Mouse (Mus musculus) bone marrow, adult 2 months (tissue): ENCODE results near the gene Ctnna2.

Experiments used
- CTCF ChIP-seq: fragments of 200-500 bp; IDR thresholded peaks from 2 replicates; pipeline ENCODE4 v1.5.1; 2011; ENCODE audit warnings: low read length, control low read depth; ENCODE audit not compliant: control insufficient read depth, insufficient read depth
- POLR2A ChIP-seq: fragments of 200-500 bp; IDR thresholded peaks from 2 replicates; pipeline ENCODE4 v1.6.1; 2011; ENCODE audit warnings: low read depth, mild to moderate bottlenecking, control low read depth, low read length, borderline replicate concordance; ENCODE audit not compliant: control insufficient read depth

DNA sequence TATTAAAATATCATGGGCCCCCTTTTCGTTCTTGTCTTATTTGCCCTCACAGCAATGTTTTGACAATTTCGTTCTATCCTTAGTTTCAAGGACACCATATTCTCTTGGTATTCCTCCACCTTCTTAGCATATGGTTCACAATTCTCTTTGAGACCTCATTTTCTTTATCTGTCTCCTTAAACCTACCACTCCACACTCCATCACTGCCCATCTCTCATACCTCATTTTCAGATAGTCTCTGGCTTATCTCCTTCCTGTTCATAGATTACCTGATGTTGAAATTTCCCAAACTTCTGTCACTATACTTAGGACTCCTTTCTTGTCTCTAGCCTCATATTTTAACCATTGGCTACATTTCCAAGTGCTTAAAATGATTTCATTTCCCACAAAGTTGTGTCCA lies 116.1 kb downstream of the Ctnna2 start:
- no peak for TF ChIP-seq CTCF
- no peak for TF ChIP-seq POLR2A
